Mouse (Mus musculus) T-helper 1 cell (primary cell): ENCODE measurements around the gene Cfap100.

ENCODE experiments used
- in situ Hi-C: fragments of 300-600 bp; cut with MboI, MseI; formaldehyde crosslinking; loops from one replicate; pipeline ENCODE4 v1.15.1; 2025; ENCODE audit warnings: high pct_unique_total_duplicates

Cfap100 gene

DNA sequence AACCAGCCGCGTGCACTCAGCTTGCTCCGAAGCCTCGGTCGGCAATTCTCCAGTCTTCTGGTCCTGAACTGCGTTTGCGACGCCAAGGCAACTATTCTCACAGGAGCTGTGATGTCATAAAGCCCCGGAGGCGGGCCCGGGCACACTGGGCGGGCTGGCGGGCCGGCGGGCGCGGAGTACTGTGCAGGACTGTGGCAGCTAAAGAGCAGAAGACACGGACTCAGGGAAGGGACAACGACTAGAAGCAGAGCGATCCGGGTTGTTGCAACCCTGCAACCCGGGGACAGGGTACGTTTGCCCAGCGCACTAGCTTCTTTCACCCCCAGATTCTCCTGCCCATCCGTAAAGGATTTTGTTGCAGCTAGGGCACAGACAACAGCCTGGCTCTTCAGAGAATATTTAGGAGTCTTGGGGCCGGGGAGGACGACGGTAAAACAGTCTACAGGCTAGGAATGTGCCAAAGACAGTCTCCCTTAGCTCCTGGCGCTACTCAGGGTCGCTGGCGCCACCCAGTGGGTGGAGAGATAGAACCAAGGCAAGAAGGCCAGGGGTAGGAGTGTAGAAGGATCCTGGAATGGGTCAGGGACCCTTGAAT is at the start of gene Cfap100:
Gene Cfap100 (minus strand): TSS at position 418 of the 595 bp plus-strand sequence.
- in situ Hi-C loops = no loop called here

DNA sequence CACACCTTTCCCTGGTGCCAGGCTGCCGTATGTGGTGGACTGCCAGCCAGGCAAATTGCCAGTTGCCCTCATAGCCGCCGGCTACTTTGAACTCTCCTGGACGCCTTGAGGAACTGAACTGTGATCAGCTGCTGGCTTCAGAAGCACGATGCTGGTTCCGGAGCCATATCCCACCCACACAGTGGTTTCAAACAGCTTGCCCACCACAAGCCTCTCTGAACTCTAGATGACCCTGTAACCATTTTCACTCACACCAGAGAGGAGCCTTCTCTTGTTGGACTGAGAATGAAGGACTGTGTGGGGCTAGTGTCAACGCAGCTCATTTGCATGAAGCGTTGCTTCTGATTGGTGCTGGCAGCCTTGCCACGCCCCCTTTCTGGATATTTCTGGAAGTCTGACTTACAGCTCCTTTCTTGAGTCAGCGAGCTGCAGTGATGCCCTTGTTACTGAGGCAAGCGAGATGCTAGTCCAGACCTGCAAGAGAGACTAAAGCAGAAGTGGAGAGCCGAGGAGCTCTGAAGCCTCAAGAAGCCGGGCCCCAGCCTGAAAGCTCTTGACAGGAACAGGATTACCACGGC is 48.4 kb upstream of the Cfap100 start:
- in situ Hi-C loops = no loop called here

DNA sequence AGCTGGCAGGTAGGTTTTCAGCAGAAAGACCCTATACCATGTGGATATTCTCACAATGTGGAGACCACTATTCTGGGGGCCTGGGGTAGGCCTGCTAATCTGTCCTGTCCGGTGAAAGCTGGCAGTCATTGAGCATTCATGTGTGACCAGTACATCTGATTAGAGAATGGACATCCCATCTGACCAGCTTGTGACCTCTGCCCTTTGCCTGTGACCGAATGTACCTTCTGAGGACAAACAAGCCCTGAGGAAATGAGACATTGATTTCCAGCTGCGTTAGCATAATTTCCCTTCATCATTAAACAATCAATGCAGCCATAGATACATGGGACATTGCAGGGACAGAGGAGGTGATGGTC is 47.2 kb upstream of the Cfap100 start:
- in situ Hi-C loops = no loop called here

DNA sequence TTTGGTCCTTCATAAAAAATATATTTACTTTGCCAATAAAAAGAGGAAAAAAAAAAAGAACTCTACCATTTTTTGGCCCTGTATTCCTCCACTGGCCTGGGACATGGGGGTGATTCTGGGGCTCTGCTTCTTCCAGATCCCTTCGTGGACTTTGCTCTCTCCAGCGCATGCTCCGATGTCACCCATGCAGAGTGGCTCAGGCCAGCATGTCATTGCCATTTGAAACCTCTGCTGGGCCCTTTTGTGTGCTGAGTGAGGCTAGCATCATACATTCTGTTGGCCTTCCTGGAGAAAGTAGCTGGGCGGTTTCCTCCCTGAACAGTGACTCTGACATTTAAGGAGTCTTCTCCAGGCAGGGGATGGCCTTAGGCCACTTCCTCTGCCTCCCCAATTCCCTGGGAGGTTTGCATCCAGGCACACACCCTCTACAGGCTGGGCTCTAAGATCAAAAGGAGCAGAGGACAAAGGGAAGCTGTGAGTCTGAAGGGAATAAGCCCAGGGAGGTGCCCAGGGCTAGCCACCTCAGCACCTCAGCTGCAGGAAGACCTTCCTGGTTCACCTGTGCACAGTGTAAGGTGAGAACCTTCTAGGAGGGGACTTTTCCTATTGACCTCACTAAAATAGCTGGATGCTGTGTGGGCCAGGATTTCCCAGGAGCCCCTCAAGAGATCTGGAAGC is 46.7 kb upstream of the Cfap100 start:
- in situ Hi-C loops = no loop called here

DNA sequence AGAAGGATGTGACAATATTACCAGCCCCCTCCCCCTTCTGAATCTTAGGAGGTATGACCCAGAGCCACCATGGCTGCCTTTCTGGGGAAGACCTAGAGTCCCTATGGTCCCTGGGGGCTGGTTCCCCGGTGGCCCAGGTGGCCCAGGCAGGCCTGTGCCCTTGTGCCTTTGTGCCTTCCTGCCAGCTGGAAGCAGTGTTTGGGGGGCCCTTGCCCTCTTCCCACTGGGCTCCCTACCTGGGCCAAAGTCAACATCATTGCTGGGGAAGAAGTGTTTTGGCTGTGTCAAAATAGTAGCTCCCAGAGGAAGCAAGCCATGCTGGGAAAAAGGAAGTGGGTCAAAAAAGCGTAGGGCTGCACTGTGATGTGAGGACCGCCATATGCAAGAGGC is 45.8 kb upstream of the Cfap100 start:
- in situ Hi-C loops = no loop called here

DNA sequence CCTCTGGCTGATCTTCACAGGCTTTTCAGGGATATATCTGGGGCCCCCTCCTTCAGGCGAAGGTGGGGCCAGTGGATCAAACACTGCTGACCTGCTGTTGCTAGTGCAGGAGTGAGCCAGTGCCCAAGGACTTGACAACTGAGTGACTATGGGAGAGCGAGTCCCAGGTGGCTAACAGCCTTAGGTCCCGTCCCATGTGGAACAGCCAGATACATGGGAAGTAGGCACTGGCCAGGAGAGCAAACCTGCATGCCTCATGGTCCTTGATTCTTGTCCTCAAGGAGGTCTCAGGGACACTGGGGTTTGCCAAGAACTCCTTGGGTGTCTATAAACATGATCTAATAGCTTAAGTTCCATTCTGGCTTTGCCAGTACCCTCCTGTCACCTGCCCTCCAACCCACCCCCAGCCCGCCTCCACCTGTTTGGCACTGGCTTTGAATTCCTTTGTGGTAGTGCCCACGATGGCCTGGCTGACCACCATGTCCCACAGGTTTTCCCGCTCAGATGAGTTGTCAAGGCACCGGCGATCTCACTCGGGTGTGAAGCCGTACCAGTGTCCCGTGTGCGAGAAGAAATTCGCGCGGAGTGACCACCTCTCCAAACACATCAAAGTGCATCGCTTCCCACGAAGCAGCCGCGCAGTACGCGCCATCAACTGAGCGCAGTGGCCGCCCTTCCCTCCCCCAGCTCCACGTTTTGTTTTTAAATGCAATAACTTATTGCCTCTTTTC is 45.2 kb upstream of the Cfap100 start:
- in situ Hi-C loops = no loop called here

DNA sequence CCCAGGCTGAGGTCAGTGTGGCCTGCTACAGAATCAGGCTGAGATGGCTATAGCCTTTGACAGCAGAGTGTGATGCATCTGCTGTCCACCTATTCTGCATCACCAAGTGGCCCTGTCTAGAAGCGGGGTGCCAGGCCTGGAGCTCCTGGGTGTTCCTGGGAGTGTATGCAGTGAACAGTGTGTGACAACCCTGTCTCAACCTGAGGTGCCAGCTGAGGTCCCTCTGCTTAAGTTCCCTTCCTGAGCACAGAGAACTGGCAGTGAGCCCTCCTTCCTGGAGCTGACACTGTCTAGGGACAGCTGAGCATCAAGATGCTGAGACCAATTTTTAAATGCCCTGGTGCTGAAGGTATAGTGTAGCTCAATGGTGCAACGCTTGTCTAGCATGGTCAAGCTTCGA is 44.1 kb upstream of the Cfap100 start:
- in situ Hi-C loops = no loop called here

DNA sequence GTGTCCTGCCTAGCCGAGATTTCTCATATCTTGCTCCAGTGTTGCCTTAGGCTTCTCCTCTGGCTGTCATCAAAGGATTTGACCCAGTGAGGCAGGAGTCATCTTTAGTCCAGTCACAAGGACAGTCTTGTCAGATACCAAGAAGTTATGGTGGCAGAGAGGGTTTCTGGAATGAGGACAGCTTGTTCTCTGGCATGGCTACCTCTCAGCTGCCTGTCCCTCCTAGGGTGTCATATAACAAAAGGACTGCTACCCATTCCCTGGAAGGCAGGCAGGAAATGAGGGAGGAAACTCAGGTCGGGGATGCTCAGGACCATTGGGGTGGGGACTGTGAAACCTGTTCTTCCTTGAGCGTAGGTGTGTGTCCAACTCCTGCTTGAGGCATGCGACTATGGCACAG is 43.5 kb upstream of the Cfap100 start:
- in situ Hi-C loops = no loop called here

DNA sequence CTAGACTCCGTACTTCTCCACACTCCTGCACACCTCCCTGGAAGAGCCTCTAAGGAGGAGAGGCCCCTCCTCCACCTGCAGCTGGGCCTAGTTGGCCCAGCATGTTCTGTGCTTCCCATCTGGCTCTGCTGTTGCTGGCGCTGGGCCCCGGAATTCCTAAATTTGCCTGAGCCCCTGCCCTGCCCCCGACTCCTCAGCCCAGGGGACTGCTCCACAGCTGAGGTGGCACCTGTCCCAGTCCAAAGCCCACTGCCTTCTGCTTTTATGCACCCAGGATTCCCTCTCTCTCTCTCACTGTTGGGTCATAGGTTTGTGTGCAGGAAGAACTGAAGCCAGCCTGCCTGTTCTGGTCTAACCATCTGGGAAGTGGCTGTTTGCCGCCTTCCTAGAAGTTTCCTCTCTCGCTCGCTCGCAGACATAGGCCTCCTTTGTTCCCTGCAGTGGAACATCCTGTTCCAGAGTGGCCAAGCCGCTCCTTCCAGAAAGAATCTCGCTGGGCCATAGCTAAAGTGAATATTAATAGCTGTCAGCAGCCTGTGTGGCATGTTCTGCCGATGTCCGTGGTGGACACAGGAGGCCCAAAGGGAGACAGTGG is 42.4 kb upstream of the Cfap100 start:
- in situ Hi-C loops = no loop called here

DNA sequence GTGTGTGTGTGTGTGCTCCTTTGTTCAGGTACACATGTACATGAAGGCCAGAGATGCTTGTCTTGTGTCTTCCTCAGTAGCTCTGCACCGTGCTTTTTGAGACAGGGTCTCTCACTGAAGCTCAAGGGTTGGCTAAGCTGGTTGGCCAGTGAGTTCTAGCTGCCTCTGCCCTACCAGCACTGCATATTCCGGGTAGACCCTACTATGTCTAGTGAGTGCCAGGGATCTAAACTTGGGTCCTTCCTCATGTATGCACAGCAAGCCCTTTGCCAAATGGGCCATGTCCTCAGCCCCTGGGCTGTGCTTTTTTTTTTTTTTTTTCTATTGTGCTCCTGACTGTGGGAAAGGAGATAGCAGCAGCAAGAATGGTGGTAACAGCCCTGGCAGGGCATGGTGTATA is 41.7 kb upstream of the Cfap100 start:
- in situ Hi-C loops = no loop called here

DNA sequence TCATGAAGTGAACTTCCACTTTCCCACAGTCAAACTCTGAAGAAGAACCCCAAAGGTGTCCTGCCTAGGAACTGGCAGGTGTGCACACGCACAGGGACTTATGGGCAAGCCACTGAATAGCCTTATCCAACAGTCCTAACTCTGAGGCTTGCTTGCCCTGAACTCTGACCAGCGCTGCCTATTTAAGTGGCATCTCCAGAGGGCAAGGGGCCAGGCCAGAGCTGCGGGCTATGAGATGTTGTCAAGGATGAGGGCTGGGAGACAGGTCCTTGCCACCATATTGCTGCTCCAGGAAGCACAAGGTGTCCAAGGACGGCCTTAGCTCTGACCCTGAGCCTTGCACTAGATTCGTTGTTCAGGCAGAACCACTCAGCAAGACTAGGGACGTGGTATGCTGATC is 40.4 kb upstream of the Cfap100 start:
- in situ Hi-C loops = no loop called here

DNA sequence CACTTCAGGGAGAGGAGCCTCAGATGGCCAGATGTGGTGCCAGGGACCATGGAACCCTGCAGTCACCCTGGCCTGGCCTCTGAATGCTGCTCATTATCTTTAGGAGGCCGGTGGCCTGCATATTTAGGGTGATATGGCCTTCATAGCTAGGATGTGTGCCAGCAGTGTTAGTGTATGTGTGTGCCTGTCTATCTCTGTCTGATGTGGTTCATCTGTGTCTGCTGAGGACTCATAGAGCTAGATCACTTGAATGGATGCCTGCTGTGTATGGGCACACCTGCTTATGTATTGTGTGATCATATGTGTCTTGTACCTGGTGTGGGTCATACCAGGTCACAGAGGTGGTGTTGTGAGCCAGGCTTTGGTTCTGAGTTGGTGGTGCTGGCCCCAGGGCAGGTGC is 39.6 kb upstream of the Cfap100 start:
- in situ Hi-C loops = no loop called here

DNA sequence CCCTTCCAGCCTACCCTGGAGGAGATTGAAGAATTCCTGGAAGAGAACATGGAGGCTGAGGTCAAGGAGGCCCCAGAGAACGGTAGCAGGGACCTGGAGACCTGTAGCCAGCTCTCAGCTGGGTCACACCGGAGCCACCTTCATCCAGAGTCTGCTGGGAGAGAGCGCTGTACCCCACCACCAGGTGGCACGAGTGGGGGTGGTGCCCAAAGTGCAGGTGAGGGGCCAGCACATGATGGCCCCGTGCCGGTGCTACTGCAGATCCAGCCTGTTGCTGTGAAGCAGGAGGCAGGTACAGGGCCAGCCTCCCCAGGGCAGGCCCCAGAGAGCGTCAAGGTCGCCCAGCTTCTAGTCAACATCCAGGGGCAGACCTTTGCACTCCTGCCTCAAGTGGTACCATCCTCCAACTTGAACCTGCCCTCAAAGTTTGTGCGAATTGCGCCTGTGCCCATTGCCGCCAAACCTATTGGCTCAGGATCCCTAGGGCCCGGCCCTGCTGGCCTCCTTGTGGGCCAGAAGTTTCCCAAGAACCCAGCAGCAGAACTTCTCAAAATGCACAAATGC is 38.3 kb upstream of the Cfap100 start:
- in situ Hi-C loops = no loop called here

DNA sequence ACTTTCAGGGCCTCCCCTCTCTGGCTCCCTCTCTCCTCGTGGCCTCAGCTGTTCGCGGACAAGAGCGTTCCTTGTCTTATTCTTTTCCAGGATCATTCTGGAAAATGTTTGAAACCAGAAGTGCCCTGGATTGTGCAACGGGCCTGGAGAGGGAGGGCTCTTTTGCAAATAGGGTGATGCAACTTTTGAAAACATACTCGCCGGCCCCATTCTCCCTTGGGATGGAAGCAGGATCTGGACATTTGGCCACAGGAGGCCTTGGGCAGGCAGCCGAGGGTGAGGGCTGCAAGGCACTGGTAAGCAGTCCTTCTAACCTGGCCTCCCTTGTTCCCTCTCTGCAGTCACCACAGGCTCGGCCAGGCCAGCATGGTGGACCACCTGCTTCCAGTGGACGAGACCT is 37.5 kb upstream of the Cfap100 start:
- in situ Hi-C loops = no loop called here

DNA sequence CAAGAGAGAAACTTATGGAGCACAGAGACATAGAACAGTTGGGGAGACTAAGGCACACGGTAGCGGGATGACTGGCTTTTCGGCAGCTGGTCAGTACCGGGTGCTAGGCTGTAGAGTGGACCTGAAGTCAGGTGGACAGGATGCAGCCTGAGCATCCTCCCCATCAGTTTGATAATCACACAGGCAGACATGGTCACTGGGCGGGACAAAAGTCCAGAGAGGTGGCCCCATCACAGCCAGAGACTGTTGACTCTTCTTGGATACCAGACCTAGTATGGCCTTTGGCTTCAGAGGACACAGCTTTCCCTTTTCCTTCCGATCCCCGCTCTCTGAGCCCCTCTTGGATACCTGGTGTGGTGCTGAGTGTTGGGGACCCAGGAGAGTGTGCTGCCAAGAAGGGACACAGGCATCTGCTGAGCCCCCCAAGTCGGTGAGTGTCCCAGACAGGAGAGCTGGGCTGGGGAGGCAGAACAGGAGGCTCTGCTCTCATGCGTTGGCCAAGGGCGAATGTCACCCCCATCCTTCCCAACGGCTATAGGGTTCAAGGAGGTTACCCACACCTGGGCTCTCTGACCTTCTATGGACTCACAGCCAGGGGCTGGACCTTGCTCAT is 36.5 kb upstream of the Cfap100 start:
- in situ Hi-C loops = no loop called here

DNA sequence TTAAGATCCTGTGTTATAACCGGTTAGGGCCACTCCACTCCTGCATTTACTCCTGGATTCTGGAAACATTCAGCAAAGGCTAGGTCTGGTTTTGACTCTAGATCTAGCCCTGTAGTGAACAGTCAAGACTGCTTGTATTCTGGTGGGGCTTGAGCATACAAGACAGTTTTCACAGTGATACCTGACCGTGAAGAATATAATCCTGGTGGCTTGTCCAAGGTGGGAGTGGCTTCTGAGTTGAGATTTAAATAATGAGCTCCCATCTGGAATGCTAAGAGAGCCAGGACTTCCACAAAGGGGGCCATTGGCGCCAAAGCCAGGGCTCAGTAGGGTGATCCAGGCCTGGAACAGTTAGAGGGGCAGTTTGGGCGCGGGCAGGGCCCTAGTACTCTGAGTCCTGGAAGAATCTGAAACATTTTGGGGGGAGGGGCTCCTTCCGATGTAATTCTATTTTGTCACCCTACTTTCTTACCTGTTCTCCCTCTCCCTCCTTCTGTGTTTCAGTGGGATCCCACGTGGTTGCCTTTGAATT is 35.4 kb upstream of the Cfap100 start:
- in situ Hi-C loops = no loop called here

DNA sequence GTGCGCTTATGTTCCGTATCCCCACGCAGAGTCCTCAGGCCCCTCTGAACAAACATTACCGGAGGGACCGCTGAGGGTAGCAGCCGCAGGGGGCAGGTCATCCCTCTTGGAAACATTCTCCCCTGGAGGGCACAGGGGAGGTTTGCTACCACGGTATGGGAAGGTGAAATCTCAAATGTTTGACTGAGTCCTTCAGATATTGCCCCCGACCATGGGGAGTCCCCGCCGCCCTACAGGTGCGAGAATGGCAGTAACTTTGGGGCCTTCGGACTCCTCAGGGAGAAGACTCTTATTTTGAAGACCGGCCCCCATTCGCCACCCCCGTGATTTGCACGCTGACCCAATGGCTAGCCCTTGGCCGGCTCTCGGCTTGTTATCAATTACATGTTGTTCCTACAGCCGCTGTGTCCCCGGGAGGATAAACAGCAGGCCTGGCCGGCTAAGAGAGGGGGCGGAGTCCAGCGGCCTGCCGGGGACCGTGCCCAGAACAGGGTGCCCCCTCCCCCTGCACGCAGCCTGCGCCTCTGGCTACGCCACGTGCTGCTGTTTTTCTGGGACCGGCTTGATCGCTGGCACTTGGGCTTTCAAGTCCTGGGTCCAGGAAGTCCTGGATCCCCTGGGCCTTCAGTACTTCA is 34.7 kb upstream of the Cfap100 start:
- in situ Hi-C loops = no loop called here

DNA sequence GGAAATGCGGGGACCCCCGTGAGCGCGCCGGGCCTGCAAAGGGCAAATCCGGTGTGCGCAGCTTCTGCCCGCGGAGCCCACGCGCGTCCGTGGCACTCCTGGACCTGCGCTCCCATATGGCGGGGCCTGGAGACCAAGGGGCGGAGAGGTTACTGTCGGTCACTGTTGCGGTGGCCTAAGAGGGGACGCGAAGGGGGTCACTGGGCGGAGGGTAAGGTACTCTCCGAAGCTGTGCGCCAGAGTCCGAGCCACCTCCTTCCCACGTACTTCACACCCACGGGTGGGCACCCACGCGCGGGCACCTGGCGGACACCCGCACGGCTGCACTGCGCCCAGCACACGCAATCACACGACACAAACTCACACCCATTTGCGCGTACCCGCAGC is 34.2 kb upstream of the Cfap100 start:
- in situ Hi-C loops = no loop called here

DNA sequence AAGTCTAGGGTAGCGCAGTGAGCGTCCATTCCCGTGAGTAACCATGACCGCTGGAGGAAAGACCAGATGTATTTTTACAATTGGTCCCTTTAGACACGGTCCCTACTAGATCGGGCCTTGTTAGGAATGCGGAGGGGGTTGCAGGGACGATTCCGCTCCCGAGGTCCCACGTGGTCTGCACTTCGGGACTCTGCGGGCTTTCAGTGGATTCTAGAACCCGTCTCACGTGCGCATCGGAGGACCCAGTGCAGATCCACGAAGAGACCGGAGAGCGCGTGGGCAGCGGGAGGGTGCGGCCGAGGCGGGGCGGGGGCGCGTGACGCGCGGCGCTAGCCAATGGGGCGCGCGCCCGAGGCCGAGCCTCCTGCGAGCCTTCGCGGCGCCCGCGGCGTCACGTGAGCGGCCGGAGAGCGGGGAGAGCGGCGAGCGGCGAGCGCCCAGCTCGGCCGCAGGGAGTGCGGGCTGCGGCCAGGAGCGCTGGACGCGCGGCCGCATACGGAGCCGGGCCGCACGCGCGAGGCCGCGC is 33.6 kb upstream of the Cfap100 start, which contains the start of gene Klf15:
Gene Klf15 (plus strand): TSS at position 396 of the 526 bp plus-strand sequence.
- in situ Hi-C loops = no loop called here

DNA sequence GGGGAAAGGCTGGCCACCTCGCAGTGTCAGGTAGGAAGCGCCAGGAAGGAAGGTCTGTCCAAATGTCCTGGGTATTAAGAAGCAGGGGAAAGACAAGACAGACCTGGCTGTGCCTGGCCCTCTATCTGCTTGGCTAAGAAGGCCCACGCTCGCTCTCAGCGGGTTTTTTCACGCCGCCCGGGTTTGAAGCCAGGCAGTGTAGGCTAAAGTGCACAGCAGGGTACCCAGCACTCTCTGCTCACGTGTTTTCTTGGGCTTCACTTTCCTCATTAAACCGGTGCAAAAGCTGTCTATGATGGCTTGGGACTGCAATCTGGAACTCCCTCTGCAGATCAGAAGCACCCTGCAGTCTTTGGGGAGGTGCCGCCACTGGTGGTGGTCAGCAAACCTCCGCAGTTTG is 33.2 kb upstream of the Cfap100 start:
- in situ Hi-C loops = no loop called here

DNA sequence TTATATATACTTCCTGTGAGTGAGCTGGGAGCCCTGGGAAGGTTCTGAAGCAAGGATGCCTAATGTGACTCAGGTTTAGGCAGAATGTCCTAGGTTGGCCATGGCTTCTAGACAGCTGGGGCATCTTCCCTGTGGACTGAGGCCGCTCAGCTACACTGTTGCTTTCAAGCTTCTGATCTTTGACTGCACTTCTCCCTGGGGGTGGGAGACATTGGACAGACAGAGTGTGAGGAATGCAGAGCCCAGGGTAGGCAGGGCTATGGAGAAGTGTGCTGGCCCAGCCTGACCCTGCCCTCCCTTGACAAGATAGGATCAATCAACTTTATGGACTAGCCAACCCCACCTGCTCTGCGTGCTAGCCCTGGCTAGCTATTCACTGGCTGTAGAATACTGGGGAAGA is 32.6 kb upstream of the Cfap100 start:
- in situ Hi-C loops = no loop called here
